Mouse (Mus musculus) liver, embryonic 11.5 days (tissue): ENCODE measurements around the gene Ubxn2a. TPM values are rescaled to one million over a fixed set of nuclear protein-coding genes. Genes with fewer than 3 reads are reported as not detected.
"Not testable (repeated sequence)": the region's sequence is repeated elsewhere in the genome, so short reads cannot be mapped to it uniquely, and the experiment has no call there.

ENCODE experiments used
- ATAC-seq: fragments of 200-750 bp; cut with Nextera tagmentation; replicated peaks from 2 replicates; pipeline ENCODE4 v1.8.0; 2017; ENCODE audit warnings: moderate number of reproducible peaks, mild to moderate bottlenecking, moderate TSS enrichment, moderate library complexity; ENCODE audit not compliant: low FRiP score
- DNase-seq: peaks from one replicate; pipeline ENCODE4 v3.0.0-alpha.2; 2017; ENCODE audit warnings: low spot score
- H3K27ac ChIP-seq: fragments of 300-500 bp; sonication (generic); 2 replicates; pipeline ENCODE4 v1.5.1; 2014; ENCODE audit warnings: mild to moderate bottlenecking, low read depth, low read length, control low read depth
- H3K27me3 ChIP-seq: fragments of 300-500 bp; sonication (generic); replicated peaks from 2 replicates; pipeline ENCODE4 v1.6.1; 2014; ENCODE audit warnings: low read length, mixed read lengths; ENCODE audit not compliant: control insufficient read depth, insufficient read depth
- H3K36me3 ChIP-seq: fragments of 300-500 bp; sonication (generic); 2 replicates; pipeline ENCODE4 v1.6.1; 2014; ENCODE audit warnings: mild to moderate bottlenecking, low read length, moderate library complexity, mixed read lengths; ENCODE audit not compliant: control insufficient read depth, insufficient read depth
- H3K4me1 ChIP-seq: fragments of 300-500 bp; sonication (generic); replicated peaks from 2 replicates; pipeline ENCODE4 v1.6.1; 2014; ENCODE audit warnings: low read length, mixed read lengths; ENCODE audit not compliant: control insufficient read depth, insufficient read depth
- H3K4me2 ChIP-seq: fragments of 300-500 bp; sonication (generic); 2 replicates; pipeline ENCODE4 v1.6.1; 2014; ENCODE audit warnings: mild to moderate bottlenecking, control low read depth, moderate library complexity
- H3K4me3 ChIP-seq: fragments of 300-500 bp; sonication (generic); 2 replicates; pipeline ENCODE4 v1.5.1; 2014; ENCODE audit warnings: low read depth, low read length, control low read depth
- H3K9ac ChIP-seq: fragments of 300-500 bp; sonication (generic); 2 replicates; pipeline ENCODE4 v1.6.1; 2014; ENCODE audit warnings: low read depth, low read length, control low read depth
- H3K9me3 ChIP-seq: fragments of 300-500 bp; sonication (generic); 2 replicates; pipeline ENCODE4 v1.6.1; 2016; ENCODE audit warnings: low read length, inconsistent platforms, mixed read lengths; ENCODE audit not compliant: control insufficient read depth
- WGBS: fragments of 180-500 bp; shearing (Covaris S2); extraction: QIAGEN DNeasy Blood & Tissue Kit; methylation state at CpG from one replicate; pipeline ENCODE4 v1.1.7; 2014; 5-methylcytosine and 5-hydroxymethylcytosine counted together
- polyA plus RNA-seq: library from polyadenylated mRNA; unstranded; fragments of >200 nt; fragmentation: Nextera tagmentation; extraction: Ambion mirVana; gene quantifications from 2 replicates; pipeline ENCODE4 v1.2.1, GENCODE M21; 2014

Gene Ubxn2a
- polyA plus RNA-seq, 1 experiment from 2014 or later: 50.9 TPM

- peaks cover 4% of the 10 kb centered on the region; the same call in 1 of the 2 replicates for H3K4me1 ChIP-seq
- DNase-seq (no peak), ATAC-seq (no peak)
- no peaks in the 10 kb centered on the region for H3K9me3 ChIP-seq
- no peak overlapping the region for H3K4me3 ChIP-seq
- WGBS: 74% methylated on average over 3 of the region's 3 CpGs
- no peak overlapping the region for H3K27ac ChIP-seq
- no peak overlapping the region for H3K4me2 ChIP-seq
- no peak overlapping the region for H3K9ac ChIP-seq
- H3K36me3 ChIP-seq: no peaks in the 10 kb centered on the region
- no peaks in the 10 kb centered on the region for H3K27me3 ChIP-seq
These were observed 7.4 kb upstream of the Ubxn2a start for GRCm38 (mm10) chr12:4914944-4915343.

DNA sequence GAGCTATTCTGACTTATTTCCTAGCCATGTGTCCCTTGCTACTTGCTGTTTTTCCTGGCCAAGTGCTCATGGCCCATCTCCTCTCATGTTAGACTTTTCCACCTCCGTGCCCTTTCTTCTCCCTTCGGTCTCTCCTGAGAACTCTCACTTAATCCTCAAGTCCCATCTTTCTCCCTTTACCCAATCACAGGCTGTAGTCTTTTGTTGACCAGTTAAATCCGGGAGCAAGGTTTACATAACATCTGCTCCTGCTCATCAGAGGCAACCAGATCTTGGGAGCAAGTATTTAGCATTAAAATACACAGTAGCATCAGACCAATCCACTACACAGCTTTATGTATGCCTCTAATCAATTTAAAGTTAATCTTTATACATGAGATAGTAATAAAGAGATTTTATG lies 6.9 kb upstream of the Ubxn2a start:
- no peaks in the 10 kb centered on the region for H3K36me3 ChIP-seq
- H3K27me3 ChIP-seq: no peaks in the 10 kb centered on the region
- DNase-seq (no peak), ATAC-seq (no peak)
- no peak overlapping the region for H3K27ac ChIP-seq
- H3K4me3 ChIP-seq: no peak overlapping the region
- H3K4me2 ChIP-seq: no peak overlapping the region
- WGBS: 74% methylated on average over 3 of the region's 3 CpGs
- H3K9ac ChIP-seq: no peak overlapping the region
- peaks cover 4% of the 10 kb centered on the region; the same call in 1 of the 2 replicates for H3K4me1 ChIP-seq
- H3K9me3 ChIP-seq: no peaks in the 10 kb centered on the region

DNA sequence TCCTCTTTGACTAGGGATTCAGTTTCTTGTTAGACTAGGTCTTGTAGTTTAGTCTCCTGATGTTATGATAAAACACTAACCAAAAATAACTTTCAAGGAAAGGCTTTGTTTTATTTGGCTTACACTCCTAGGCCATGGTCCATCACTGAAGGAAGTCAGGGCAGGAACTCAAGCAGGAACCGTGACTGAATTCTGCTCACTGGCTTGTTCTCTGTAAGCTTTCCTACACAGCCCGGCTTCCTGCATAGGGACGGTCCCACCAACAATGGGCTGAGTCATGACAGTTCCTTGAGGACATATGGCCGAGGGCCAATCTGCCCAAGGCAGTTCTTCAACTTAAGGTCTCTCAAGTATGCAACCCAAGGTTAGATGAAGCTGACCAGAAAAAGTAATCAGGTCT lies 4.2 kb upstream of the Ubxn2a start:
- ATAC-seq: no peak
- H3K27ac ChIP-seq: no peak overlapping the region
- WGBS: 58% methylated on average over 4 of the region's 4 CpGs
- H3K9ac ChIP-seq: no peak overlapping the region
- H3K9me3 ChIP-seq: no peaks in the 10 kb centered on the region
- H3K4me1 ChIP-seq: no peaks in the 10 kb centered on the region
- no peaks in the 10 kb centered on the region for H3K27me3 ChIP-seq
- DNase-seq: no peak
- no peak overlapping the region for H3K4me3 ChIP-seq
- H3K36me3 ChIP-seq: no peaks in the 10 kb centered on the region
- no peak overlapping the region for H3K4me2 ChIP-seq

DNA sequence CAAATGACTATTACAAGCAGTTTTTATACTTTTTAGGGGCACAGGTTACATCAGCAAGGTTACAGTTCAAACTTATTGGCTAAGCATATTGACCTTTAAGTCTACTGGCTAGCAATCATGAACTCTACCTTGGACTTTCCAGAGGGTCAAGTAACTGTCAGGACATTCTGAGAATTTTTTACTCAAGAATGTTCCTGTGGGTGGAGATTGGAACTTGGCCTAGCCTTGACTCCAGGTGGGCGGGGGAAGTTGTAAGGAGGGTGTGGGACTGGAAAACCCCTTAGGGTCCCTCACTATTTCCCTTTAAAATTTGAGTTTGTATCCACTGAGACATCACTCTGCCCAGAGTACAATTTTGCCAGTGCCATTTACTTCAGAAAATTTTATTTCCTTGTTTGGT lies 3.0 kb upstream of the Ubxn2a start:
- not testable (repeated sequence) for H3K4me3 ChIP-seq, H3K4me2 ChIP-seq, H3K4me1 ChIP-seq, DNase-seq, H3K27me3 ChIP-seq, H3K36me3 ChIP-seq, H3K9me3 ChIP-seq, H3K9ac ChIP-seq, H3K27ac ChIP-seq, ATAC-seq
- WGBS: 89% methylated on average over 1 of the region's 1 CpGs

DNA sequence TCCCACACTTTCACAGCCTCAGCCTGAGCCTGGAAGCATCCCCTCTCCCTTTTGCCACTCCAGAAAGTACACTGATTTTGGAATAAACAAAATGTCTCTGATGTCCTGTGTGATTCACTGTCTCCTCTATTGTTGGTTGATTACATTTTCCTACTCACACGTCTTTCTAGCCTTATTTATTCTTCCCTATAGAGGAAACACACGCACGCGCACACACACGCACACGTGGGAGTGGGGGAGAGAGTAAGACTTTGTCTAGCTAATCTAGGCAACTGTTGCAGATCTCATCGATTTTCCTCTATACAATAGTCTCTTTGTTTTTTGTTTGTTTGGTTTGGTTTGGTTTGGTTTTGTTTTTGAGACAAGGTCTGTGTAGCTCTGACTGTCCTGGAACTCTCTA lies 886 bp upstream of the Ubxn2a start:
- no peaks in the 10 kb centered on the region for H3K4me1 ChIP-seq
- WGBS: 90% methylated on average over 7 of the region's 7 CpGs
- ATAC-seq (no peak), DNase-seq (no peak)
- H3K4me3 ChIP-seq: peak overlapping the region; percentile 84; the same call in 1 of the 2 replicates
- no peaks in the 10 kb centered on the region for H3K36me3 ChIP-seq
- H3K27me3 ChIP-seq: no peaks in the 10 kb centered on the region
- H3K27ac ChIP-seq: no peak overlapping the region
- no peak overlapping the region; the same call in 1 of the 2 replicates for H3K4me2 ChIP-seq
- no peaks in the 10 kb centered on the region for H3K9me3 ChIP-seq
- no peak overlapping the region; the same call in 1 of the 2 replicates for H3K9ac ChIP-seq

DNA sequence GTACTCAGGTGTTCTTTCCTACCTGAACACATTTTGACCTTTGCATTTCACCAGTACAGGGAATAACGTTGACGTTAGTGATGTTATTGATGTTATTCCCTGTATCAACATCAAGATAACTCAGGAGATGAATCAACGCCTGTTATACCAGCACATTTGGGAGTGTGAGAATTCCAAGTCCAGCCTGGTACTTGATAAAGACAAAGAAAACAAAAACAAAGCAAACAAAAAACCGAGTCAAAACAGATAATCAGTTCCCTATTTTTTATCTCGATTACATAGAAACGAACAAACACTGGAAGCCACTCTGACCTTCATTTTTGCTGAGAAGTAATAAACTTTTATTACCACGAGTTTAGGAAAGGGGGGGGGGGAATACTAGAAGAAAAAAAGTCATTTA lies 1.0 kb downstream of the Ubxn2a start:
- H3K4me2 ChIP-seq: peak overlapping the region; percentile 73
- peak overlapping the region; percentile 84 for H3K4me3 ChIP-seq
- 31% methylated on average over 7 of the region's 7 CpGs for WGBS
- H3K36me3 ChIP-seq: no peaks in the 10 kb centered on the region
- ATAC-seq (no peak), DNase-seq (no peak)
- H3K4me1 ChIP-seq: no peaks in the 10 kb centered on the region
- no peaks in the 10 kb centered on the region for H3K27me3 ChIP-seq
- no peak overlapping the region; the same call in 1 of the 2 replicates for H3K27ac ChIP-seq
- peak overlapping the region; percentile 95 for H3K9ac ChIP-seq
- no peaks in the 10 kb centered on the region for H3K9me3 ChIP-seq

DNA sequence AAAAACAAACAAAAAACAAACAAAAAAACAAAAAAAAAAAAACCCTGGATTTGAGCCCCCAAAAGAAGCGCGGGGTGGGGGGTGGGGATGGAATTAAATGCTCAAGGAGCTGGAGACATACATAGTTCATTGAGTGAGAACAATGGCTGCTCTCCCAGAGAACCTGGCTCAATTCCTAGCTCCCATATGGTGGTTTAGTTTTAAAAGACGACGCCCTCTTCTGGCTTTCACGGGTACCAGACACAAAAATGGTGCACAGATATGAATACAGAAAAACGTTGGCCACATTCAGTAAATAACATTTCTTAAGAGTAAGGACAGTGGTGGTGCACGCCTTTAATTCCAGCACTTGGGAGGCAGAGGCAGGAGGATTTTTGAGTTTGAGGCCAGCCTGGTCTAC lies 1.6 kb downstream of the Ubxn2a start:
- ATAC-seq: no peak
- Histone ChIP-seq H3K4me1 (no peaks in the 10 kb centered on the region), H3K9ac (peak overlapping the region; percentile 95), H3K27me3 (no peaks in the 10 kb centered on the region), H3K4me2 (peak overlapping the region; percentile 73), H3K9me3 (no peaks in the 10 kb centered on the region), H3K4me3 (peak overlapping the region; percentile 84), H3K27ac (no peak overlapping the region), H3K36me3 (no peaks in the 10 kb centered on the region)
- DNase-seq: no peak
- whole genome bisulfite sequencing: 61% methylated on average over 7 of the region's 7 CpGs

DNA sequence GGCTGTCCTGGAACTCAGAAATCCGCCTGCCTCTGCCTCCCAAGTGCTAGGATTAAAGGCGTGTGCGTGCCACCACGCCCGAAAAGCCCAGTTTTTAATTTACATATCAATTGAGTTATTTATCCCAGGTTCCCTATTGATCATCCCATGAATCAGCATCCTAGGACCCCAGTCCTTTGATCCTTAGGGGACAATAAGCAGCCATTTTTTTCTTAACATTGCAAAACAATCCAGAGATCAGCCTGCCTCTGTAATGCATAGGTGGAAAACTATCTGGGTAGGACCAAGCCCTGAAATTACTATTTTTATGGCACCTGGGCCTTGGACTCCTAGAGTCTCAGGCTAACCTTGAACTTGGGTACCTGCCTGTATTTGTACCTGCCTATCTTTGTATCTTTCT lies 9.5 kb downstream of the Ubxn2a start:
- Histone ChIP-seq H3K9ac (no peak overlapping the region), H3K27me3 (no peaks in the 10 kb centered on the region), H3K4me2 (no peak overlapping the region), H3K4me1 (no peaks in the 10 kb centered on the region), H3K4me3 (no peak overlapping the region), H3K27ac (no peak overlapping the region), H3K9me3 (no peaks in the 10 kb centered on the region), H3K36me3 (no peaks in the 10 kb centered on the region; the same call in 1 of the 2 replicates)
- WGBS: 87% methylated on average over 5 of the region's 5 CpGs
- no peak for ATAC-seq
- no peak for DNase-seq

GRCm38 (mm10) chr12:4889891-4890290 lies 17.6 kb downstream of the Ubxn2a start:
- no peaks in the 10 kb centered on the region for H3K9me3 ChIP-seq
- no peak overlapping the region for H3K27ac ChIP-seq
- DNase-seq (no peak), ATAC-seq (no peak)
- H3K4me2 ChIP-seq: no peak overlapping the region
- H3K9ac ChIP-seq: no peak overlapping the region
- no peaks in the 10 kb centered on the region for H3K27me3 ChIP-seq
- 73% methylated on average over 1 of the region's 1 CpGs for WGBS
- H3K4me1 ChIP-seq: peaks cover 7% of the 10 kb centered on the region
- no peak overlapping the region for H3K4me3 ChIP-seq
- H3K36me3 ChIP-seq: peaks cover 15% of the 10 kb centered on the region
